Comparison of ENCODE assay signal across 8 mouse cellular contexts in genomic region chr4:41740380-41741157, GRCm38 (mm10). TPM values are rescaled to one million over a fixed set of nuclear protein-coding genes. Genes with fewer than 3 reads are reported as not detected.
DNase-seq lines count a peak whose midpoint lies in the region; ATAC-seq and TF ChIP-seq lines count a peak whose summit lies in the region.

No protein-coding gene starts in this region.

- peaks cover 15% of the 10 kb centered on the region for H3K36me3 ChIP-seq in heart, embryonic 13.5 days
- peaks cover 20% of the 10 kb centered on the region for H3K36me3 ChIP-seq in forebrain, embryonic 10.5 days (replicated peaks)
- H3K36me3 ChIP-seq in hindbrain, postnatal 0 days (ENCODE audit: insufficient read depth, low read length): 0 out of 2 replicates have a peak, but pooled peaks cover 10% of the 10 kb centered on the region
- H3K36me3 ChIP-seq in liver, embryonic 11.5 days (ENCODE audit: control insufficient read depth, insufficient read depth, low read length): peaks cover 10% of the 10 kb centered on the region

- peak overlapping the region; percentile 79 for H3K27ac ChIP-seq in heart, embryonic 13.5 days (replicated peaks)
- H3K27ac ChIP-seq in forebrain, embryonic 10.5 days: peak overlapping the region; percentile 90
- peak overlapping the region; percentile 88 for H3K27ac ChIP-seq in hindbrain, postnatal 0 days
- peak overlapping the region; percentile 52; the same call in 1 of the 2 replicates for H3K27ac ChIP-seq in liver, embryonic 11.5 days (ENCODE audit: low read depth, low read length)

- H3K4me2 ChIP-seq in heart, embryonic 13.5 days: peak overlapping the region; percentile 94
- H3K4me2 ChIP-seq in hindbrain, postnatal 0 days (ENCODE audit: low read depth, low read length): peak overlapping the region; percentile 76
- peak overlapping the region; percentile 89 for H3K4me2 ChIP-seq in liver, embryonic 11.5 days

- H3K27me3 ChIP-seq in heart, embryonic 13.5 days (replicated peaks): peaks cover 5% of the 10 kb centered on the region; the same call in 1 of the 2 replicates
- H3K27me3 ChIP-seq in forebrain, embryonic 10.5 days (ENCODE audit: poor library complexity, severe bottlenecking): no peaks in the 10 kb centered on the region
- no peaks in the 10 kb centered on the region for H3K27me3 ChIP-seq in hindbrain, postnatal 0 days (ENCODE audit: insufficient read depth, low read length)
- H3K27me3 ChIP-seq in liver, embryonic 11.5 days (replicated peaks; ENCODE audit: control insufficient read depth, insufficient read depth, low read length): no peaks in the 10 kb centered on the region

- H3K9ac ChIP-seq in heart, embryonic 13.5 days: peak overlapping the region; percentile 83
- peak overlapping the region; percentile 69 for H3K9ac ChIP-seq in hindbrain, postnatal 0 days (replicated peaks; ENCODE audit: low read length)
- peak overlapping the region; percentile 85 for H3K9ac ChIP-seq in liver, embryonic 11.5 days (ENCODE audit: low read depth, low read length)

- peaks cover 16% of the 10 kb centered on the region for H3K4me1 ChIP-seq in heart, embryonic 13.5 days
- H3K4me1 ChIP-seq in forebrain, embryonic 10.5 days: peaks cover 28% of the 10 kb centered on the region
- H3K4me1 ChIP-seq in hindbrain, postnatal 0 days (ENCODE audit: insufficient read depth, low read length): no peaks in the 10 kb centered on the region
- H3K4me1 ChIP-seq in liver, embryonic 11.5 days (replicated peaks; ENCODE audit: control insufficient read depth, insufficient read depth, low read length): peaks cover 7% of the 10 kb centered on the region; the same call in 1 of the 2 replicates

- intact Hi-C loops in heart, postnatal 14 days (cut with DNase I): no loop called here

- no peaks in the 10 kb centered on the region for H3K9me3 ChIP-seq in heart, embryonic 13.5 days
- H3K9me3 ChIP-seq in forebrain, embryonic 10.5 days: peaks cover 3% of the 10 kb centered on the region; the same call in 1 of the 2 replicates
- no peaks in the 10 kb centered on the region for H3K9me3 ChIP-seq in hindbrain, postnatal 0 days (ENCODE audit: low read length)
- no peaks in the 10 kb centered on the region for H3K9me3 ChIP-seq in liver, embryonic 11.5 days (ENCODE audit: control insufficient read depth, low read length)

- TF ChIP-seq CTCF in hindbrain, postnatal 0 days (IDR thresholded peaks at IDR 0.05; ENCODE audit: low read depth): peak; percentile 35; the same call in 1 of the 2 replicates

- DNase-seq in heart, postnatal 14 days: no peak
- no peak for DNase-seq in forebrain, embryonic 10.5 days (ENCODE audit: extremely low spot score, low spot score)
- DNase-seq in hindbrain, postnatal 0 days (ENCODE audit: low spot score): peak; percentile 69
- no peak for DNase-seq in liver, embryonic 11.5 days (ENCODE audit: low spot score)
- peak; percentile 58 for DNase-seq in naive thymus-derived CD4-positive, alpha-beta T cell, adult 2 months (ENCODE audit: low read depth)
- peak; percentile 37 to 49 for DNase-seq in thymus, postnatal 36 days

- peak; percentile 67 for ATAC-seq in heart, embryonic 13.5 days (ENCODE audit: extremely low read depth, insufficient number of reproducible peaks, low FRiP score, low TSS enrichment)
- peak; percentile 59 for ATAC-seq in activated CD4-positive, CD25-positive, alpha-beta regulatory T cell, adult 4 months
- peak; percentile 79 for ATAC-seq in hindbrain, postnatal 0 days
- ATAC-seq in liver, embryonic 11.5 days (replicated peaks; ENCODE audit: low FRiP score): peak; percentile 82

- under 1% methylated on average over 48 of the region's 48 CpGs for WGBS in heart, embryonic 13.5 days
- under 1% methylated on average over 48 of the region's 48 CpGs for WGBS in forebrain, embryonic 10.5 days
- WGBS in hindbrain, postnatal 0 days: under 1% methylated on average over 48 of the region's 48 CpGs
- WGBS in liver, embryonic 11.5 days: under 1% methylated on average over 48 of the region's 48 CpGs

- H3K4me3 ChIP-seq in heart, embryonic 13.5 days: peak overlapping the region; percentile 68
- peak overlapping the region; percentile 84 for H3K4me3 ChIP-seq in forebrain, embryonic 10.5 days
- peak overlapping the region; percentile 57 for H3K4me3 ChIP-seq in hindbrain, postnatal 0 days (ENCODE audit: low read length)
- peak overlapping the region; percentile 79 for H3K4me3 ChIP-seq in liver, embryonic 11.5 days (ENCODE audit: low read depth, low read length)

RNA-seq across cellular contexts. Expression of gene Arid3c, which starts 9.6 kb away (rescaled TPM):
- polyA plus RNA-seq in heart, embryonic 13.5 days (2015; fragmentation: Nextera tagmentation; extraction: Ambion mirVana): not detected in 2 replicates
- total RNA-seq in heart, postnatal 14 days (2021): not detected
- not detected for polyA plus RNA-seq in activated CD4-positive, CD25-positive, alpha-beta regulatory T cell, adult 4 months (2017; shearing (Covaris generic))
- polyA plus RNA-seq in forebrain, embryonic 10.5 days (2016; fragmentation: Nextera tagmentation; extraction: Ambion mirVana): 1.1 and 1.4 TPM in 2 replicates
- 0.22 and 2.1 TPM in 2 replicates for total RNA-seq in hindbrain, postnatal 0 days (2014; rRNA removed)
- 0.68 and 0.99 TPM in 2 replicates for polyA plus RNA-seq in hindbrain, postnatal 0 days (2015; fragmentation: Nextera tagmentation; extraction: Ambion mirVana)
- not detected in 2 replicates for polyA plus RNA-seq in liver, embryonic 11.5 days (2014; fragmentation: Nextera tagmentation; extraction: Ambion mirVana)

RNA-seq across cellular contexts. Expression of gene Galt, which starts 14.5 kb away (rescaled TPM):
- polyA plus RNA-seq in heart, embryonic 13.5 days (2015; fragmentation: Nextera tagmentation; extraction: Ambion mirVana): 54.1 and 61.6 TPM in 2 replicates
- total RNA-seq in heart, postnatal 14 days (2021): 10 to 100 TPM; 45.6 to 52.0 TPM
- polyA plus RNA-seq in activated CD4-positive, CD25-positive, alpha-beta regulatory T cell, adult 4 months (2017; shearing (Covaris generic)): 10 to 100 TPM; 68.4 to 76.4 TPM
- polyA plus RNA-seq in forebrain, embryonic 10.5 days (2016; fragmentation: Nextera tagmentation; extraction: Ambion mirVana): 23.6 and 23.7 TPM in 2 replicates
- total RNA-seq in hindbrain, postnatal 0 days (2014; rRNA removed): 77.6 and 87.8 TPM in 2 replicates
- 55.5 and 55.9 TPM in 2 replicates for polyA plus RNA-seq in hindbrain, postnatal 0 days (2015; fragmentation: Nextera tagmentation; extraction: Ambion mirVana)
- polyA plus RNA-seq in liver, embryonic 11.5 days (2014; fragmentation: Nextera tagmentation; extraction: Ambion mirVana): 40.7 and 45.8 TPM in 2 replicates

RNA-seq across cellular contexts. Expression of gene Sigmar1, which starts 15.4 kb away (rescaled TPM):
- polyA plus RNA-seq in heart, embryonic 13.5 days (2015; fragmentation: Nextera tagmentation; extraction: Ambion mirVana): 63.3 and 69.8 TPM in 2 replicates
- 10 to 100 TPM; 22.8 to 23.2 TPM for total RNA-seq in heart, postnatal 14 days (2021)
- polyA plus RNA-seq in activated CD4-positive, CD25-positive, alpha-beta regulatory T cell, adult 4 months (2017; shearing (Covaris generic)): 10 to 100 TPM; 35.9 to 40.3 TPM
- 102 and 103 TPM in 2 replicates for polyA plus RNA-seq in forebrain, embryonic 10.5 days (2016; fragmentation: Nextera tagmentation; extraction: Ambion mirVana)
- total RNA-seq in hindbrain, postnatal 0 days (2014; rRNA removed): 95.9 and 108 TPM in 2 replicates
- 61.3 and 61.9 TPM in 2 replicates for polyA plus RNA-seq in hindbrain, postnatal 0 days (2015; fragmentation: Nextera tagmentation; extraction: Ambion mirVana)
- polyA plus RNA-seq in liver, embryonic 11.5 days (2014; fragmentation: Nextera tagmentation; extraction: Ambion mirVana): 87.5 and 90.5 TPM in 2 replicates

RNA-seq across cellular contexts. Expression of gene Dctn3, which starts 17.6 kb away (rescaled TPM):
- 128 and 139 TPM in 2 replicates for polyA plus RNA-seq in heart, embryonic 13.5 days (2015; fragmentation: Nextera tagmentation; extraction: Ambion mirVana)
- total RNA-seq in heart, postnatal 14 days (2021): 10 to 100 TPM; 83.6 to 87.8 TPM
- polyA plus RNA-seq in activated CD4-positive, CD25-positive, alpha-beta regulatory T cell, adult 4 months (2017; shearing (Covaris generic)): 100 to 1,000 TPM; 107 to 114 TPM
- polyA plus RNA-seq in forebrain, embryonic 10.5 days (2016; fragmentation: Nextera tagmentation; extraction: Ambion mirVana): 141 and 142 TPM in 2 replicates
- total RNA-seq in hindbrain, postnatal 0 days (2014; rRNA removed): 145 and 147 TPM in 2 replicates
- polyA plus RNA-seq in hindbrain, postnatal 0 days (2015; fragmentation: Nextera tagmentation; extraction: Ambion mirVana): 306 and 316 TPM in 2 replicates
- 107 and 118 TPM in 2 replicates for polyA plus RNA-seq in liver, embryonic 11.5 days (2014; fragmentation: Nextera tagmentation; extraction: Ambion mirVana)

RNA-seq across cellular contexts. Expression of gene Rpp25l, which starts 27.2 kb away (rescaled TPM):
- polyA plus RNA-seq in heart, embryonic 13.5 days (2015; fragmentation: Nextera tagmentation; extraction: Ambion mirVana): 45.1 and 50.4 TPM in 2 replicates
- 10 to 100 TPM; 28.7 to 30.2 TPM for total RNA-seq in heart, postnatal 14 days (2021)
- polyA plus RNA-seq in activated CD4-positive, CD25-positive, alpha-beta regulatory T cell, adult 4 months (2017; shearing (Covaris generic)): 10 to 100 TPM; 51.4 to 65.6 TPM
- 97.3 and 98.1 TPM in 2 replicates for polyA plus RNA-seq in forebrain, embryonic 10.5 days (2016; fragmentation: Nextera tagmentation; extraction: Ambion mirVana)
- 35.0 and 42.2 TPM in 2 replicates for total RNA-seq in hindbrain, postnatal 0 days (2014; rRNA removed)
- 47.3 and 48.3 TPM in 2 replicates for polyA plus RNA-seq in hindbrain, postnatal 0 days (2015; fragmentation: Nextera tagmentation; extraction: Ambion mirVana)
- 67.8 and 71.2 TPM in 2 replicates for polyA plus RNA-seq in liver, embryonic 11.5 days (2014; fragmentation: Nextera tagmentation; extraction: Ambion mirVana)

Comparison
In these comparisons a context has a peak if more than half of its experiments do, and no peak if none do; other contexts are left out.
1. DNase-seq: peak in hindbrain, postnatal 0 days (single experiment), naive thymus-derived CD4-positive, alpha-beta T cell, adult 2 months (single experiment) and thymus, postnatal 36 days (2 of 2); none in heart, postnatal 14 days (0 of 2), forebrain, embryonic 10.5 days (single experiment) and liver, embryonic 11.5 days (single experiment).
2. Peak in every context shown above with its lines, with median percentiles within 50 percentile points of each other: ATAC-seq, H3K27ac ChIP-seq, H3K4me2 ChIP-seq, H3K4me3 ChIP-seq and H3K9ac ChIP-seq.